Mouse (Mus musculus) inflammation-experienced regulatory T-cells, adult 16 weeks (primary cell): ENCODE data around the gene Smoc2. TPM values are rescaled to one million over a fixed set of nuclear protein-coding genes. Genes with fewer than 3 reads are reported as not detected.

Source experiments
- polyA plus RNA-seq: library from polyadenylated mRNA; unstranded; fragments of 100-300 nt; shearing (Covaris generic); gene quantifications from one replicate; pipeline ENCODE4 v1.2.1, GENCODE M21; 2017

The Smoc2 gene
- not detected for polyA plus RNA-seq

GRCm38 (mm10) chr17:14279177-14279965 lies at the start of gene Smoc2:
Smoc2 (plus strand) TSS chr17:14279506.

Other genes with a start within 250 kb of the Smoc2 start
- not detected for gene Gm7358, start 220.0 kb upstream of the Smoc2 start, polyA plus RNA-seq
- gene Dact2, start 75.2 kb upstream of the Smoc2 start, polyA plus RNA-seq = not detected